Mouse (Mus musculus): ENCODE measurements at regions not wholly inside any gene's neighbourhood (a gene's known extent, or its start where the extent isn't known, plus 50 kb on each side); places are given as distances from the start of the nearest gene placed in this dataset.
A peak's percentile ranks its signal among the peaks of the same experiment; 100 is the strongest.

GRCm38 (mm10) chr1:149556381-149556780 is 404.7 kb downstream of the Pla2g4a start:
- ATAC-seq (ENCODE audit: low TSS enrichment): peak; percentile 96

GRCm38 (mm10) chr1:149555355-149556007 is 405.6 kb downstream of the Pla2g4a start:
- no peak for ATAC-seq (ENCODE audit: low TSS enrichment)

GRCm38 (mm10) chr1:149546076-149546475 is 415.0 kb downstream of the Pla2g4a start:
- ATAC-seq (ENCODE audit: low TSS enrichment): no peak

GRCm38 (mm10) chr1:149541386-149541785 is 419.7 kb downstream of the Pla2g4a start:
- ATAC-seq (ENCODE audit: low TSS enrichment): peak; percentile 93

- ATAC-seq (ENCODE audit: low TSS enrichment): no peak
Observed at GRCm38 (mm10) chr1:149533651-149534050, 427.4 kb downstream of the Pla2g4a start.

All from frontal cortex, adult (tissue).